Mouse (Mus musculus) lung, postnatal 14 days (tissue): ENCODE data around the gene Mdm2.
"Not testable (repeated sequence)": the region's sequence is repeated elsewhere in the genome, so short reads cannot be mapped to it uniquely, and the experiment has no call there.

Experiments used
- DNase-seq: peaks from one replicate; pipeline ENCODE4 v3.0.0; 2021

Gene Mdm2

DNA sequence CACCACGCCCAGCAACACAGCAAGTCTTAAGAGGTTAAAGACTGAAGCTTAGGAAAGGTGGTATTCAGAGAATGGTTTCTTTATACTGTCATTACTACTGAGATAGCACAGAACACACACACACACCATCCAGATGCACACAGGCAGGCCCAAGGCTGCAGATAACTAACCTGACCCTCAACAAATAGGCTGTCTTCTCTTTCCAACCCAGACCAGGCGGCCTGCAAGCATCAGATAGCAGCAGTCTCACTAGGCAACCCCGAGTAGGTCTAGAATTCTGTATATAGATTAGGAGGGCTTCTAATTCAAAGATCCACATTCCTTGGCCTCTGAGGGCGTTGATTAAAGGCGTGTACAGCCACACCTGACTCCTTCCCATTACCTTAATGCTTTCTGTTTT, 21.6 kb upstream of the Mdm2 start:
- DNase-seq = no peak

DNA sequence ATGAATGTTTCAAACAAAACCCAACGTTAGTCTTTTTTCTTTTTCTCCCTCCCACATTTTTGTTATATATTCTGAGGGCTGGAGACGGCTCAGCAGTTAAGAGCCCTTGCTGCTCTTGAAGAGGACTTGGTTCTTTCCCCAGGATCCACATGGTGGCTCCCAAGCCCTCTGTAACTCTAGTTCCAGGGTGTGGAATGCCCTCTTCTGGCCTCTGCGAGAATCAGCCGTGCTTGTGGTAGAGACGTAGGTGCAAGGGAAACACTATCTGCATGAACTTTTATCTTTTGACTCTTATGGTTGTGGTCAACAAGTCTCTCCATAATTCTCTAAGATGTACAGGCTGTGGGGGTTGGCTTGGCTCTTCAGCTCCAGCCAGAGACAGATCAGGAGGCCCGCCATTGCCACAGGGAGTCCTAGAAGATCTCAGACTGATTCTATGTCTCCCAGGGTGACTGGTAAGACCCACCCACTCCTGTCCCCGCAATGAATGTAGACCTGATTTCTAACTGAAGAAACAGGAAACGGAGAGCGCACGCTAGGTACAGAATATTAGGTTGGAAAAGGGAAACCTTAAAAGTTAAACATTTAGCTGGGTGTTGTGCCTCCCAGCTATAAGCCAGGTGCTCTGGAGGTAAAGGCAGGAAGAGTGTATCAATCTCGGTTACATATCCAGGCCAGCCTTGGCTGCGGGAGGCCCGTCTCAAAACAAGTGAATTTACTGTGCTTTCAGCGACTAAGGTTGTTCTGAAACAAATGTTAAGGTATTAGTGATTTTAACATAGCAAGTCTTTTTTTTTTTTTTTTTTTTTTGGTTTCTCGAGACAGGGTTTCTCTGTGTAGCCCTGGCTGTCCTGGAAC, 20.9 kb upstream of the Mdm2 start:
- DNase-seq = peak; percentile 70

GRCm38 (mm10) chr10:117730637-117731203, 20.2 kb upstream of the Mdm2 start:
- no peak for DNase-seq

GRCm38 (mm10) chr10:117730140-117730539, 19.6 kb upstream of the Mdm2 start:
- DNase-seq = no peak

DNA sequence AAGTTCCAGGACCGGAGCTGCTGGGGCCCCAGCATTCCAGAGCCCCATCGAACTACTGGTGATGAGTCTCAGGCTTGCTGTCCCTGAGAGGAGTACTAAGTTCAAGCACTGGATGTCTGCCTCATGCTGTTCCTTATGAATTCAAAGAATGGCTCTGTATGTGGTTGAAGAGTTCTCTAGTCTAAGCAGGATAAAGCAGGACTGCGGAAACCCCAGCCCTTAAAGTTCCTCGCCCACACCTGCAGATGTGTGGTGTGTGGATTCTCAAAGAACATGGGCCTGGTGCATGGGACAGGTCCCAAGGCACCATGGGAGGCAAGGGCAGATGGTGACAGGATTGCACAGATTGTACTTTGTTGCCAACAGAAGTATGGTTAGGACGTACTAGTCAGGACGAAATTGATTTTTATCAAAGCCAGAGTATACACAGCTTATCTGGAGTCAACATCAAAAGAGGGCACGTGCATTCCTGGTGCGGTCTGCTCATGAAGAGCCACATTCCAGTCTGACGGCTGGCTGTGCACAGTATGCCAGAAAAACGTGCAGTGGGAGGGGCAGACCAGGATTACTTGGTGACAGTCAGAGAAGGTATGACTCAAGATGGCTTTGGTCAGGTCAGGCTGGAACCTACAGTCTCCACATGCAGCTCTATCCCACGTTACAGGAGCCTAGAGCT, 18.7 kb upstream of the Mdm2 start:
- peak; percentile 47 for DNase-seq

DNA sequence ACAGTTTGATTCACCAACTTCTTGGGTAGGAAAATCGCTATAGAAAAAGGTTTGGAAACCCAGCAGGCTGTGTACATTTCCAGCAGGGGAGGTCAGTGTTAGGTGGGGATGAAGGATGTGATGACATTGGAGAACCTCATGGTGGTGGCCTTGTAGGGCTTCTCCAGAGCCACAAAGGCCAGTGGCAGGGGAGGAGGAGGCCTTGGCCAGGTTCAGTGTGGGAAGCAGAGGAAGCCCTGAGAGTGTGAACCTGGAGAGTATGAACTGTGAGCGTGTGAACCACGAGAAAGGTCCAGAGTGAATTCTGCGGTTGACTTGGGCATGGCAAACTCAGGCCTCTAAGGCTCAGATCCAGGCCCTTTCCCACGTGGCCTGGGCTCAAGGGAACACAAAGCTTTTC, 18.0 kb upstream of the Mdm2 start:
- no peak for DNase-seq

DNA sequence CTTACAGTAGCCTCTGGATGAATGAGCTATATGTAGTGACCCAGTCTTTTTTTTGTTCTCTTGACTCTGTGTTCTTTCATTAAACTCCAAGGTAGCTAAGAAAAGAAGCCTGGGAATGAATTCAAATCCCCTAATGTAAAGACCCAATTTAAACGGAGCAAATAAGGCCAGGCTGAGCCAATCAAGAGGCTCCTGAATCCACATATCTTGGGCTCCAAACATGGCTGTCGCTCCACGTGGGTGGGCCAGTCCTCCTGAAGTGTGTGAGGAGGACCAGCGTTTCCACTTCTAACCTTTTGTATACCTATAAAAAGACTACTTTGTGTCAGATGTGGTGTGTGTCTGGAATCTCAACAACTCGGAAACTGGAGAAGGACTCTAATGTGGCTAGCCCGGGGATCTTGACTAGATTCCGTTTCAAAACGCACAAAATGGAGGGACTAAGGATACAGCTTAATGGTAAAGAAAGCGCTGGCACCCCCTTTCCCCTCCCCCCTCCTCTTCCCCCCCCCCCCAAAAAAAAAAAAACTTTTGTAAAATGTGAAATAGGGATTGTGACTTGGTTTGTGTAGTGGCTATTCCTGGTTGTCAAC, 17.1 kb upstream of the Mdm2 start:
- no peak for DNase-seq

GRCm38 (mm10) chr10:117726888-117727385, 16.4 kb upstream of the Mdm2 start:
- no peak for DNase-seq

- no peak for DNase-seq
Observed at GRCm38 (mm10) chr10:117726350-117726749, 15.8 kb upstream of the Mdm2 start.

DNA sequence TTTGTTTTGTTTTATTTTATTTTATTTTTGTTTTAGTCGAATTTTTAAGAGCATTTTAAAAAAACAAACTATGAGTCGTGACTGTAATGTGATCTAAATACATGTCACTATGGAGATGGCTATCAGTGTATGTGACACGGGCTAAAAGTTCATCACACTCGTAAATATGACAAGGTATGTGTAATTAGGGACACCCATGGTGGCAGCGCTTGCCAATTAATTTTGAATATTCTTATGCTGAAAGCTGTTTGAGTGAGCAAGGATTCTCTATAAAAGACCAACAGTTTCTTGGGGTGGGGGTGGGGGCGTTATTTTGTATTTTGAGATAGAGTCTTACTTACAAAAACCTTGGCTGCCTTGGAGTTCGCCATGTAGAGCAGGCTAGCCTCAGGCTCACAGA, 15.1 kb upstream of the Mdm2 start:
- DNase-seq = no peak

DNA sequence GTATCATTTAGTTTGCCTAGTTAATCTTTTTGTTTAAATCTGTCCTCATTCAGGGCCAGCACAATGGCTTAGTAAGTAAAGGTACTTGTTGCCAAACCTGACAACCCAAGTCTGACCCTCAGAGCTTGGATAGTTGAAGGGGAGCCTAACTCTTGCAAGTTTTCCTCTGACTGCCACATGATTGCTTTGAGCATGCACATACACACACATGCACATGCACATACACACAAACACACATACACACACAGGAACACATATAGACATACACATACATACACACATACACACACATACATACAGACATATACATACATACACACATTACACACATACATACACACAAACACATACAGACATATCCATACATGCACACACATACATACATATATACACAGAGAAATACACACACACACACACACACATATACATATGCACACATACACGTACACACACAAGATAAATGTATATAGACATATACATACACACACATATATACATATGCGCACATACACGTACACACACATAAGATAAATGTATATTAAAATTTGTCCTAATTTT, 14.3 kb upstream of the Mdm2 start:
- no peak for DNase-seq

DNA sequence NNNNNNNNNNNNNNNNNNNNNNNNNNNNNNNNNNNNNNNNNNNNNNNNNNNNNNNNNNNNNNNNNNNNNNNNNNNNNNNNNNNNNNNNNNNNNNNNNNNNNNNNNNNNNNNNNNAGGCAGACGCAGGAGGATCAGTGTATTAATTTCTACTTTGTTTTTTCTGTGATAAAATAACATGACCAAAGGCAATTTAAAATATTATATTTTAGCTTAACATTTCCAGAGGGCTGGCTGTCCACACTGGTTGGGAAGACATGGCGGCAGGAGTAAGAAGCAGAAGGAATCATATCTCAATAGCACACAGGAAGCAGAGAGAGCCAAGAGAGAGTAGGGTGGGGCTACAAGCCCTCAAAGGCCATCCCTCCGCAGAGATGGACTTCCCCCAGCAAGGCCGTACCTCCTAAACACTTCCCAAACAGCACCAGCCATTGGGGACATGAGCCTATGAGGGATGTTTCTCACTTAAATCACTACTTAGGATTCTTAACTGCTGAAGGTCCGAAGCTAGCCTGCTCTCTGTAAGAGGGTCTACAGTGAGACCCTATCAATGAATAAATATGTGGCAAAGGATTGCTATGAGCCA, 13.7 kb upstream of the Mdm2 start:
- DNase-seq = no peak

DNA sequence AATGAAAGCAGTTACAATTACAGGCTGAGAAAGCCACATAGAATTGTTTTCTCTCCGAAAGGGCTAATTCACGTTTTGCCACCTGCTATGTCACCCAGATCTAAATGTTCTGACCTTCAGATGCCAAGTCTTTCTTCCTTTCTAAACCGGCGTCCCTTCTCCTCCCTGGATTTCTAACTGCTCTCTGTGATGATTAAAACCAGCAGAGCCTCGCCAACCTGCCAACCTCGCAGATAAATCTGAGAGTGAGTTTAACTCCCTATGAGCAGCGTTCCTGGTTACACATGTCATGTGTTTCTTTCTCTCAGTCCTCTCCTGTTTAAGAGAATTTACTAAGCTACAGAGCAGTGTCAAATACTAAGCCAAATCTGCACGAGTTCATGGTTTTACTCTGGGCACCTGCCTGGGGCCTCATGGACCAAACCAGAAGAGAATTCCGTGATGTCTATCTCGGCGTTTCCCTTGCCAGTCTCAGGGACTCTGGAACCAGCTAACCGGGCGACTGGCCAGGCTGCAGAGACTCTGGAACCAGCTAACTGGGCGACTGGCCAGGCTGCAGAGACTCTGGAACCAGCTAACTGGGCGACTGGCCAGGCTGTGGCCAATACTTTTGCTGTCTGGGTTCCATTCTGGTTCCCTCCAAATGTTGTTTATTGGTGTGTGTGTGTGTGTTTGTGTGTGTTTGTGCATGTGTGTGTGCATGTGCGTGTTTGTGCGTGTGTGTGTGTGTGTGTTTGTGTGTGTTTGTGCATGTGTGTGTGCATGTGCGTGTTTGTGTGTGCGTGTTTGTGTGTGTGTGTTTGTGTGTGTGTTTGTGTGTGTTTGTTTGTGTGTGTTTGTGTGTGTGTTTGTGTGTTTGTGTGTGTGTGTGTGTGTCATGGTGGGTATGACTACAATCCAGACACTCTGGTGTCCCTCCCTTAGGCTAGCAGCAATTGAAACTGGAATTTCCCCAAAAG, 7.9 kb upstream of the Mdm2 start:
- peak; percentile 34 for DNase-seq

- peak; percentile 54 for DNase-seq
Observed at GRCm38 (mm10) chr10:117717583-117717982, 7.0 kb upstream of the Mdm2 start.

- DNase-seq = no peak
Observed at GRCm38 (mm10) chr10:117716686-117717085, 6.1 kb upstream of the Mdm2 start.

DNA sequence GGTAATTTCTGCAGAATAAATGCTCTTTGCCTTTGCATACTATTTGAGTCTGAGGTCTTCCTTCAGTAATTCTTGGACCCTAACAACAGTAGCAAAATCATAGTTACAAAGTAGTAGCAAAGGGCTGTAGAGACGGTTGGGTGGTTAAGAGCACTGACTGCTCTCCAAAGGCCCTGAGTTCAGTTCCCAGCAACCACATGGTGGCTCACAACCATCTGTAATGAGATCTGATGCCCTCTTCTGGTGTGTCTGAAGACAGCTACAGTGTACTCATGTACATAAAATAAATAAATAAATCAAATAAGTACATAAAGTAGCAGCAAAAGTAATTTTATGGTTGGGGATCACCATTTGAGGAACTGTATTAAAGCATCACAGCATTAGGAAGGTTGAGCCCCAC, 5.1 kb upstream of the Mdm2 start:
- DNase-seq = not testable (repeated sequence)

DNA sequence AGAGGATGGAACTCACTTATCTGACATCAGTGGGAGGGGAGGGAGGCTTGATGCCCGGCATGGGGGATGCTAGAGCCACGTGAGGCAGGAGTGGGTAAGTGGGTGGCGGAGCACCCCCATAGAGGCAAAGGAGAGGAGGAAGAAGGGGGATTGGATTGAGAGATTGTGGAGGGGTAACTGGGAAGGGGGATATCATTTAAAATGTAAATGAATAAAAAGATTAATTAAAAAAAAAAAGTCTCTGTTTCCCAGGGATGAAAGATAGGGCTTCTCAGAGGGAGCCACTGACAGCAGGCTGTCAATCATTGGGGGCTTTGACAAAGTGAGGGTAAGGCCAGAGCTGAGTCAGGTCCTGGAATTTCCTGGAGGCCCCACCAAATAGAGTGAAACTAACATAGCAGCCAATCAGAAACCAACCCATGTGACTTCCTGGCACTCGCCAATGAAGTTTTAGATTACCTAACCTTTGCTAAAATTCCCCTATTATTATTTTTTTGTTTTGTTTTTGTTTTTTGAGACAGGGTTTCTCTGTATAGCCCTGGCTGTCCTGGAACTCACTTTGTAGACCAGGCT, 4.5 kb upstream of the Mdm2 start:
- no peak for DNase-seq

DNA sequence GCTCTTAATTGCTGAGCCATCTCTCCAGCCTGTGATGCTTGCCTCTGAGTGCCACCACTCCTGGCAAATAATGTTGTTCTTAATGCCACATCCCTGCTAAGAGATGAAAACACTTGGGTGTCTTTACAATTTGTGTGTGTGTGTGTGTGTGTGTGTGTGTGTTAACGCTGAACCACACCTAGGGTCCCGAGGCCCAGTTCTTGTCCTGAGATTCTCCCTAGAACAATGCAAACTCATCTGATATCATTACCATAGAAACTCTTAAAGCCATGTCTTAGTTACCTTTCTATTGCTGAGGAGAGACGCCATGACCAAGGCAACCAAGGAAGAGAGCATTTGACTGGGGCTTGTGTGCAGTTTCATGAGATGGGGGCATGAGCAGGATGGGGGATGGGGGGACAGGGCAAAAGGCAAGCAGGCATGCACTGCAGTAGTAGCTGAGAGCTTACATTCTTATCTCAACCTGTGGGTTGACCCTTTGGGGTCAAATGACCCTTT, 3.5 kb upstream of the Mdm2 start:
- no peak for DNase-seq

DNA sequence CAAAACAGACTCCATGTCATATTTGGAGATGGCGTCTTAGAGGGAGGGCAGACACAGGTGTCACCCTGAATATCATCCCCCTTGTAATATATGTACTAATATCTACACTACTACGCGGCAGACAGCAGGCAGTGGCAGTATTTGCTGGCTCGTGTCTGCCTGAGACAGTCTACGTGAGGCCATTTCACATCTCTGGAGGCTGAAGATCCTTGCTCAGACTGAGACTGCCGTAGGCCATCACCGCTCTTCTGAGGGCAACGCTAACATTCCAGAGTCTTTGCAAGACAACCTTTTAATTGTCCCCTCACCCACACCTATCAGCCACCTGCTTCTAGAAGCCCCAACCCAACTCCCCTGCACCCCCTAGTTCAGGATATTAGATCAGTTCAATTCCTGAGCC, 2.9 kb upstream of the Mdm2 start:
- no peak for DNase-seq

- DNase-seq = no peak
Observed at GRCm38 (mm10) chr10:117712871-117713270, 2.3 kb upstream of the Mdm2 start.

- no peak for DNase-seq
Observed at GRCm38 (mm10) chr10:117712191-117712754, 1.7 kb upstream of the Mdm2 start.
